Mouse (Mus musculus): ENCODE measurements at regions not wholly inside any gene's neighbourhood (a gene's known extent, or its start where the extent isn't known, plus 50 kb on each side); places are given as distances from the start of the nearest gene placed in this dataset.

DNA sequence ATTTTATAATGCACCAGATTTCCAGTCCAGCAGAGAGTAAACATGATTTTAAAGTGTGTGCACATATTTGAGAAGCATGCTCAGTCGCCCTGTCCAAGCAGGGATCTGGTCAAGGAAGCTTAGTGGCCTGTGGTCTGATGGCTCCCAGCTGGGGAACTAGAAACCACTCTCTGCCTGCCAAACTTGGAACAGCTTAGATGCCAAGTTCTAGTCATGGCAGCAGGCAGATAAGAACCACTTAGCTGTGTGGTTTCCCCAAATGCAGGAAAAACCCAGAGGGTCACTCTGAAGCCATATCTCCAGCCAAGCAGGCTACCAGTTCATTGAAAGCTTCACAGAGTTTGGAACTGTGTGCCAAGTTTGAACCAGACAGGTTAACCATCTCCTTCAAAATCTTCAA lies 86.1 kb downstream of the Fam114a2 start:
- no peaks in the 10 kb centered on the region for H3K4me1 ChIP-seq
- 76% methylated on average over 1 of the region's 1 CpGs for WGBS
- H3K9me3 ChIP-seq (replicated peaks): no peaks in the 10 kb centered on the region; the same call in 1 of the 2 replicates
- no peaks in the 10 kb centered on the region for H3K27me3 ChIP-seq (replicated peaks)
- ATAC-seq (ENCODE audit: low FRiP score): no peak
- H3K36me3 ChIP-seq: no peaks in the 10 kb centered on the region
- H3K4me2 ChIP-seq: no peak overlapping the region
- H3K9ac ChIP-seq (replicated peaks): no peak overlapping the region
- H3K4me3 ChIP-seq (replicated peaks): no peak overlapping the region
- no peak overlapping the region for H3K27ac ChIP-seq (replicated peaks)

DNA sequence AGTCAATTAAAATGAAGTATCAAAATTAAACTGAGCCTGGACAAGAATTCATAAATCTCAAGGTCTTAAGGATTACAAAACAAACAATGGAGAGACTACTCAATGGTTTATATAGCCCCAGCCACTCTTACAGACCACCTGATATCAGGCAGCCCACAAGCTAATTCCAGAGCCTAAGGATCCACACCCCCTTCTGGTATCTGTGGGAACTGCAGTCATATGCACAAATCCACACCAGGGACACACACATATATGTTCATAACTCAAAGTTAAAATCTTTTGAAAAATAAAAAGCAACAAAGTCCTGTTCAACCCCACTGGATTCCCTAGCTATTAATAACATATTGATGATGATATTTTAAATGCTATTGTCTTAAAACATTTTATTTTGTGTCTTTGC lies 86.5 kb downstream of the Fam114a2 start:
- Histone ChIP-seq H3K9me3 (replicated peaks) (no peaks in the 10 kb centered on the region; the same call in 1 of the 2 replicates), H3K4me1 (no peaks in the 10 kb centered on the region)
- no peak for ATAC-seq (ENCODE audit: low FRiP score)

DNA sequence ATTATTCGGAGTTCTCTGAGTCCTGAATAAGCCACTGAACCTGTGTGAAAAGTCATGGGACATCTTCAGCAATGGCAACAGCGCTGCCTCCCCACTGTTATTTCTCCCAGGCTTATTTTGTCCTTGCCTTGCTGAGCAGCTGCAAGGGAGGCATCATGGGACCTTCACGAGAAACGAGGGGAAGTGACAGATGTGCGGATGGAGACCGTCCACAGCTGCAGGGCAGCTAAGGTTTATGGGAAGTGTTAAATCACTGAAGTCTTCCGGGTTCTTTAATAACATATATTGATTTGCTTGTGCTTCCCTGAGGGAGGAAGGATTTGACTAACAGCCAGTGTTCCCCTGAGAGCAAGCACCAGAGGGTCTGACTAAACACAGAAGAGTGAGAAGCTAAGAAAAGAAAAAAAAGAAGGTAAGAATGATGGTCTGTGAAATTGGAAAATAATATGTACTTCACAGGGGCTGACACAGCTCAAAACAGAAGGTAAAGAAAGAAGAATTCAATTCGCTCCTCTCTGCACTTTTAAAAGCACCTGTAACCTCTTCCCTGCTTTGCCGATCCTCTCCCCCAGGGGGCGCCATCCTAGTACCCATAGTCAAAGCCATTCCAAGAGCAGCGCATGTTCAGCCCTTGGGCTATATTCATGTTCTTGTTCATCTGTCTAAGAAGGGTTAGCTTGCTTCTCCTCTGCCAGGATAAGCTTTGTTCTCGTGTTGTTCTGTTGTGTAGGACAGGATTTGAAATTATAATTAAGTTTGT lies 92.2 kb downstream of the Fam114a2 start:
- H3K27ac ChIP-seq (replicated peaks): no peak overlapping the region
- no peaks in the 10 kb centered on the region for H3K27me3 ChIP-seq (replicated peaks)
- no peak overlapping the region for H3K4me3 ChIP-seq (replicated peaks)
- H3K4me2 ChIP-seq: no peak overlapping the region
- WGBS: 48% methylated on average over 12 of the region's 12 CpGs
- ATAC-seq (ENCODE audit: low FRiP score): no peak
- no peaks in the 10 kb centered on the region for H3K9me3 ChIP-seq (replicated peaks)
- H3K4me1 ChIP-seq: no peaks in the 10 kb centered on the region
- no peaks in the 10 kb centered on the region for H3K36me3 ChIP-seq
- no peak overlapping the region for H3K9ac ChIP-seq (replicated peaks)

More for the DNA sequence above, 86.5 kb downstream of the Fam114a2 start:
- Histone ChIP-seq H3K27ac (replicated peaks) (no peak overlapping the region), H3K4me2 (no peak overlapping the region), H3K4me3 (replicated peaks) (no peak overlapping the region), H3K36me3 (no peaks in the 10 kb centered on the region), H3K27me3 (replicated peaks) (no peaks in the 10 kb centered on the region), H3K9ac (replicated peaks) (no peak overlapping the region)

DNA sequence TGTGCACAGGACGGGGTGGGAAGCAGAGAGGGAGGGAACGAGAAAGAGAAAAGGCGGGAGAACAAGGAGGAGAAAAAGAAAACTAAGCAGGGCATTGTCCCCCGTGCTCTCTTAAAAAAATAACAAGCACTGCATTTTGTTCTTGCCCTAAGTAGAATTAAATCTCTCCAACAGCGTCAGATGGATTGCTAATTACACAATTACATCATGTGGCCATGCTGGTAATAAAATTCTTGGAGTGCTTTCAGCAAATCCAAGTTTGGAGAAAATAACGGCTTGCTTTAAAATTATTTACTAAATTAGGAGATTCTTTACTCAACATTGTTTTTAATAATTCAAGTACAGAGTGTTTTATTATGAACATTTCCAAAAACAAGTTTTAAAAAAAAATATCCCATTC lies 99.0 kb downstream of the Fam114a2 start:
- no peaks in the 10 kb centered on the region for H3K27me3 ChIP-seq (replicated peaks)
- 47% methylated on average over 6 of the region's 6 CpGs for WGBS

DNA sequence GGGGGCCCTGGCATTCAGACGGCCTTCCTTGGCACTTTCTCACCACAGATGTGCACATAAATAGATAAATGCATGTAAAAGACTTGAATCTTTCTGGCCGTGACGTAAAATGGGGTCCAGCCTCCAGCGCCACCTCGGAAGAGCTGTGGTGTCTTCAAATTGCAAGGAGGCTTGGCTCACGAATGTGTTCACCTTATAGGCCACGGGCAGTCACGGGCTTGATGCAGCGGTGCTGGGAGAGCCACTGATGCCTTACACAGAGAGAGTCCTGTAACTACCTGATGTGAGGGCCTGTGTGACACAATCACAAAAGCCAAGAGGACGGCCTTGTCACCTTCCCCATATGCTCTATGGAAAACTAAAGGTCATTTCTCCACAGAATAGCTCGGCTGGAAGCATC lies 102.4 kb downstream of the Fam114a2 start:
- Histone ChIP-seq H3K27ac (replicated peaks) (no peak overlapping the region), H3K4me2 (no peak overlapping the region), H3K4me1 (peaks cover 22% of the 10 kb centered on the region), H3K4me3 (replicated peaks) (no peak overlapping the region), H3K9ac (replicated peaks) (no peak overlapping the region), H3K36me3 (no peaks in the 10 kb centered on the region), H3K27me3 (replicated peaks) (no peaks in the 10 kb centered on the region), H3K9me3 (replicated peaks) (no peaks in the 10 kb centered on the region)
- WGBS: 90% methylated on average over 11 of the region's 11 CpGs
- ATAC-seq (ENCODE audit: low FRiP score): no peak

More for the DNA sequence above, 99.0 kb downstream of the Fam114a2 start:
- Histone ChIP-seq H3K4me2 (no peak overlapping the region), H3K4me1 (peaks cover 17% of the 10 kb centered on the region), H3K27ac (replicated peaks) (peak overlapping the region; percentile 45; the same call in 1 of the 2 replicates), H3K9ac (replicated peaks) (no peak overlapping the region), H3K36me3 (no peaks in the 10 kb centered on the region), H3K4me3 (replicated peaks) (no peak overlapping the region), H3K9me3 (replicated peaks) (no peaks in the 10 kb centered on the region)
- no peak for ATAC-seq (ENCODE audit: low FRiP score)

DNA sequence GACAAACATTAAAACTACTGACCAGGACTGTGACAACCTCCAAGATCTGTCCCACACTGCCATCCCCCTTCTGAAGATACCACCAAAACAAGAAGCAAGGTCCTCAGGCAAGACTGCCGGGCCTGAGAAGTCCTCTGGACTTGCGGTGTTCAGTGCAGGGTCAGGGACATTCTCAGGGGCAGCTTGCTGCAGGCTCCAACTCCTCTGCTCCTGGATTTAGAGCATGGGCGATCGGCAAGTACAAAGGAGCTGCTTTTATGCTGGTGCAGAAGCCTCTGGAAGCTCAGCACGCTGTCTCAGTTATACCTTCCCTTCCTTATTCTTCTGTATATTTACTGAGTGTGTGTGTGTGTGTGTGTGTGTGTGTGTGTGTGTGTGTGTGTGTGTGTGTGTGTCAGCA lies 103.2 kb downstream of the Fam114a2 start:
- Histone ChIP-seq H3K4me1 (peaks cover 21% of the 10 kb centered on the region), H3K27me3 (replicated peaks) (no peaks in the 10 kb centered on the region), H3K9ac (replicated peaks) (no peak overlapping the region), H3K36me3 (no peaks in the 10 kb centered on the region), H3K4me3 (replicated peaks) (no peak overlapping the region), H3K4me2 (no peak overlapping the region), H3K27ac (replicated peaks) (0 out of 2 replicates have a peak overlapping the region, but pooled peaks have one; percentile 28), H3K9me3 (replicated peaks) (no peaks in the 10 kb centered on the region)
- WGBS: 80% methylated on average over 5 of the region's 5 CpGs
- no peak for ATAC-seq (ENCODE audit: low FRiP score)

DNA sequence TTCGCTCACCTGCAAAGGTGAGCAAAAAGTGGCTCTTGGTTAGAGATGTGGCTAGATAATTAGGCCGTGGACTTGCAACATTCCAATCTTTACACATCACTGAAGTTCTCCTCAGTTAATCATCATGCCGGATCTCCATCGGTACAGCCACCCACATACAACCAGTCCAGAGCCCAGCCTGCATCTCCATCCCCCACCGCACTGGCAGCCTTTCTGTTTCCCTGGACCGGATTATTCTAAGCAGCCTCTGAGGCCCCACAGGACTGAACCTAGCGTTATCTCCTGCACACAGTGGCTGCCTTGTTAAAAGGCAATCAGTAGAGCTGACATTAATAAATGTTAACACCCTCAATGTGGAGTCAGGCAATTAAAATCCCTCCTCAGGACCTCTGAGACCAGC lies 103.7 kb downstream of the Fam114a2 start:
- Histone ChIP-seq H3K27me3 (replicated peaks) (no peaks in the 10 kb centered on the region), H3K4me3 (replicated peaks) (no peak overlapping the region), H3K4me1 (peaks cover 16% of the 10 kb centered on the region), H3K27ac (replicated peaks) (0 out of 2 replicates have a peak overlapping the region, but pooled peaks have one; percentile 28), H3K9me3 (replicated peaks) (no peaks in the 10 kb centered on the region), H3K4me2 (no peak overlapping the region), H3K36me3 (no peaks in the 10 kb centered on the region), H3K9ac (replicated peaks) (no peak overlapping the region)
- no peak for ATAC-seq (ENCODE audit: low FRiP score)
- WGBS: 55% methylated on average over 7 of the region's 7 CpGs

DNA sequence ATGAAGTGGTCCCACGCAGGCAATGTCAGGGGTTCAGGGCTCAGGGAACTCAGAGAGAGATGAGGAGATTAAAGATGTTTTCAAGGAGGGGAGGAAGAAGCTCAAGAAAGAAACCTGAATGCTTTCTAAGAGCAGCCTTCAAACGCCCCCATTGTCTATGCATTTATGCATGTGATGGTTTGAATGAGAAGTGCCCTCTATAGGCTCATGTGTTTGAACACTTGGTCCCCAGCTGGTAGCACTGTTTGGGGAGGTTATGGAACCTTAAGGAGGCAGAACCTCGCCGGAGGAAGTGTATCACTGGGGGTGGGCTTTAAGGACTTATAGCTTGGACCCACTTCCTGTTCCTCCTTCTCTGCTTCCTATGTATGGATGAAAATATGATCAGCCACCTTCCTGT lies 105.1 kb downstream of the Fam114a2 start:
- ATAC-seq (ENCODE audit: low FRiP score): no peak
- Histone ChIP-seq H3K9me3 (replicated peaks) (no peaks in the 10 kb centered on the region), H3K4me3 (replicated peaks) (no peak overlapping the region), H3K27ac (replicated peaks) (no peak overlapping the region), H3K4me1 (peaks cover 12% of the 10 kb centered on the region), H3K9ac (replicated peaks) (no peak overlapping the region), H3K4me2 (no peak overlapping the region), H3K27me3 (replicated peaks) (no peaks in the 10 kb centered on the region), H3K36me3 (no peaks in the 10 kb centered on the region)
- WGBS: 62% methylated on average over 4 of the region's 4 CpGs

DNA sequence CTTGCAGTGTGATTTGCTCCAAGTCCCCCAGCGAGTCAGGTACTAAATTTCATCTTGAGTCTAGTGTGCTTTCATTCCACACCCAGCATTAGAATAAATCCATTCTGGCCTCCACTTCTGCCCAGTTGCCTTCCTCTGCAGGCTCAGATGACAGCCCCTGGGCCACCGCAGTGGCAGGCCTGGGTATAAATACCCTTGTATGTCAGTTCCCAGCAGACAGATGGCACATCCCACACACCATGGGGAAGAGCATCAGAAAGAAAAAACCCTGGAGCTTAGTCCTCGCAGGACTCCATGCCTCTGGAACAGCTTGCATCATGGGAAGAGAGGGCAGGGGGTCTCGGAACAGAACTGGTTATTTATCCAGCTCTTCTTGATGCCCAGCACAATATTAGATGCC lies 105.7 kb downstream of the Fam114a2 start:
- Histone ChIP-seq H3K4me2 (no peak overlapping the region), H3K9me3 (replicated peaks) (no peaks in the 10 kb centered on the region), H3K27ac (replicated peaks) (peak overlapping the region; percentile 51; the same call in 1 of the 2 replicates), H3K9ac (replicated peaks) (no peak overlapping the region), H3K36me3 (no peaks in the 10 kb centered on the region), H3K4me3 (replicated peaks) (no peak overlapping the region), H3K27me3 (replicated peaks) (no peaks in the 10 kb centered on the region), H3K4me1 (peaks cover 14% of the 10 kb centered on the region)
- 79% methylated on average over 4 of the region's 4 CpGs for WGBS
- no peak for ATAC-seq (ENCODE audit: low FRiP score)

DNA sequence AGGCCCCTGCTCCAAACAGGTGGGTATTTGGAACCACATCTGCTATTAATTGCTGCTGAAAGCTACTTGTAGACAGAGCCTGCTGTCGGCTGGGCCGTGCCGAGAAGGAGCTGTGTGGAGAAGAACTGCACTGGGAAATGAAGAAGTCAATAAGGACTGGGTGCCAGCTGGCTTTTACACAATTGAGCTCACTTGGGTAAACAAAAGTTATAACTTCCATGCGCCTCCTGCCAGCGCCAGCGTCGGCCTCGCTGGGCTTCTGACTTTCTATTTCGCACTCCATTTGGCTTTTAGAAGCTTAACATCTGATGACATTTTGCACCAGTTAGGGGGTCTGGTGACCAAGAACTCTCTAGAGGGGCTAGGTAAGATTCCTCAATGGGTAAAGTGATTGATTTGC lies 114.2 kb downstream of the Fam114a2 start:
- Histone ChIP-seq H3K4me3 (replicated peaks) (no peak overlapping the region), H3K27me3 (replicated peaks) (no peaks in the 10 kb centered on the region), H3K4me1 (peaks cover 8% of the 10 kb centered on the region; the same call in 1 of the 2 replicates), H3K27ac (replicated peaks) (no peak overlapping the region), H3K4me2 (no peak overlapping the region), H3K9ac (replicated peaks) (no peak overlapping the region), H3K36me3 (no peaks in the 10 kb centered on the region), H3K9me3 (replicated peaks) (no peaks in the 10 kb centered on the region)
- WGBS: 61% methylated on average over 9 of the region's 9 CpGs
- ATAC-seq (ENCODE audit: low FRiP score): no peak

DNA sequence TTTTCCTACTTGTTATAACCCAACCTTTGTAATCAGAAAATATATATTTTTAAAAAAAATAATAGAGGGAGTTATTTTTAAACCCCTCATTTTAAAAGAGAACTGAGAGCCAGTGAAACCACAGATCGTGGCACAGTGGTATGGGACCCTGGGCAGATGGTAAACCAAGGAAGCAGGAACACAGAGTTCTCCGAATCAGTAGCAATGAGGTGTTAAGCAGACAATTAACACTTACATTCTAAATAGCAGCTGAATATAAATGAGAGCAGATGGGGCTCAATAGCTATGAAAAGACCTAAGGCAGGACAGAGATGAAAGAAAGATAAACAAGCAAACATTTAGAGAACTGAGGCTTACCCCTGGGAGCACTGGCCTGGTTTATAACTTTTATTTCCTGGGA lies 116.8 kb downstream of the Fam114a2 start:
- ATAC-seq (ENCODE audit: low FRiP score): no peak
- 21% methylated on average over 2 of the region's 2 CpGs for WGBS
- H3K9ac ChIP-seq (replicated peaks): no peak overlapping the region
- no peak overlapping the region for H3K4me2 ChIP-seq
- H3K27me3 ChIP-seq (replicated peaks): no peaks in the 10 kb centered on the region
- H3K4me1 ChIP-seq: peaks cover 6% of the 10 kb centered on the region; the same call in 1 of the 2 replicates
- no peaks in the 10 kb centered on the region for H3K9me3 ChIP-seq (replicated peaks)
- H3K4me3 ChIP-seq (replicated peaks): no peak overlapping the region
- no peaks in the 10 kb centered on the region for H3K36me3 ChIP-seq
- H3K27ac ChIP-seq (replicated peaks): no peak overlapping the region

DNA sequence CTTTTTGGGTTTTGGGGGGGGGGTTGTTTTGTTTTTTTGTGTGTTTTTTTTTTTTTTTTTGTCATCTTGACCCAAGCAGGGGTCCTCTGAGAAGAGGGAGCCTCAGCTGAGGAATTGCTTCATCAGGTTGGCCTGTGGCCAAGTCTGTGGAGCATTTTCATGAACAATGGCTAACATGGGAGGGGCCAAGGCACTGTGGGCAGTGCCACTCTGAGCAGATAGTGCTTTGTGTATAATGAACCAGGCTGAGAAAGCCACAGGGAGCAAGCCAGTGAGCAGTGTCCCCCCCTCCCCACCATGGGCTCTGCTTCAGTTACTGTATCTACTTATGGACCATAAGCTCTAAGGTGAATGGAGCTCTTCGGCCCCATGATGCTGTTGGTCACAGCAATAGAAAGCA lies 119.1 kb downstream of the Fam114a2 start:
- H3K9me3 ChIP-seq (replicated peaks): no peaks in the 10 kb centered on the region
- no peaks in the 10 kb centered on the region for H3K27me3 ChIP-seq (replicated peaks)
- ATAC-seq (ENCODE audit: low FRiP score): no peak
- no peak overlapping the region for H3K4me2 ChIP-seq
- peaks cover 4% of the 10 kb centered on the region; the same call in 1 of the 2 replicates for H3K4me1 ChIP-seq
- WGBS: 97% methylated on average over 1 of the region's 1 CpGs
- H3K27ac ChIP-seq (replicated peaks): no peak overlapping the region
- no peak overlapping the region for H3K4me3 ChIP-seq (replicated peaks)
- H3K9ac ChIP-seq (replicated peaks): no peak overlapping the region
- no peaks in the 10 kb centered on the region for H3K36me3 ChIP-seq

All from neural tube, embryonic 15.5 days (tissue).